Mouse (Mus musculus) erythroblast, embryonic 14.5 days (primary cell): ENCODE data around the gene Cetn4.

Source experiments
- GATA1 ChIP-seq: IDR thresholded peaks from 2 replicates; pipeline ENCODE4 v1.6.1; 2012; ENCODE audit warnings: low read length, inconsistent platforms, mixed read lengths
- TAL1 ChIP-seq: IDR thresholded peaks from 3 replicates; pipeline ENCODE4 v1.6.1; 2012; ENCODE audit warnings: low read length, inconsistent platforms, mixed read lengths

- TF ChIP-seq GATA1 (no peak), TAL1 (no peak)
These were observed 37.9 kb upstream of the Cetn4 start for GRCm38 (mm10) chr3:37350386-37350785.
